Mouse (Mus musculus) small intestine, adult 2 months (tissue): ENCODE data around the gene Inpp4a.
A peak's percentile ranks its signal among the peaks of the same experiment; 100 is the strongest.

Experiments used
- CTCF ChIP-seq: fragments of 200-500 bp; IDR thresholded peaks from 2 replicates; pipeline ENCODE4 v1.5.1; 2012; ENCODE audit warnings: low read depth, mild to moderate bottlenecking, control low read depth, inconsistent platforms, low read length, moderate library complexity, mixed read lengths; ENCODE audit not compliant: insufficient replicate concordance, insufficient read length; ENCODE audit errors: extremely low read depth
- POLR2A ChIP-seq: fragments of 200-500 bp; IDR thresholded peaks from 2 replicates; pipeline ENCODE4 v1.6.1; 2012; ENCODE audit warnings: low read depth, mild to moderate bottlenecking, control low read depth, inconsistent platforms, low read length, moderate library complexity

DNA sequence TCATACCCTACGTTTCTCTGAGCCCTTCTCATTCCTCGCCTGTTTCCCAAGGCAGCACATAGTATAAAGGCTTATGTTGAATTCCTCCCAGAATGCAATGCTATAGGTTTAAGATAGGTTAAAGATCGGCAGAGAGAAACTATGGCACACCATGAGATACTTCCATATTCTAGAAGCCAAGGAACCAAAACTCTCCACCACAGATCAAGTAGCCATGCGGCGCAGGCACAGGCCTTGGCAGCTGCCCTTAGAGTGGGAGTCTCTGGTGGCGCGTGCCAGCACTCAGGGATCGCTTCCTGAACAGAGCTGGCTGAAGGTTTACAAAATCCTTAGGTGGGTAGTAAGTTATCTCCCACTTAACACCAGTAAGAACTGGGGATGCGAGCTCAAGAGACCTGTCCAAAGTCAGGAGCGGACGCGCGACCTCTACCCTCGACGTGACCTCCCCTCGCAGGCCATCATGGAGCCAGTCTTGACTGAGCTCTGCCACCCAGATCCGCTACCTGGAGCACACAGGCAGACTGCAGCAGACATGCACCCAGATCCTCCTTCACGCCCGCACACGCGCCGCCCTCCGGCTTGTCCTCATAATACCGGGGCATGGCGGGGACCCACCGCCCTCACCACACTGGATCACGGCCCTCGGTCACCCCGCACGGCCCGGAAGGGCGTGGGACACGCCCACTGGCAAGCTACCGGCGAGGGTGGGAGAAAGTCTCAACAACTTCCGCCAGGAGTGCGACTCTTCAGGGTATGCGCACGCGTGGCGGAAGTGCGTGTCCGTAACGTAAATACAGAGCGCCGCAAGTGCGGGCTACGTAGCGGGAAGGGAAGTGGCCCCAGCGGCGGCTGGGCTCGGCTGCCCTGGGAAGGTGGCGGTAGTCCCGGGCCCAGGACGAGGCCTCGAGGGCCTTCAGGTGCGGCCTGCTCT, 130.0 kb downstream of the Inpp4a start, which contains the start of the genes Coa5 and Unc50:
- no peak for TF ChIP-seq CTCF
- peak; percentile 92; the same call in 1 of the 2 replicates for TF ChIP-seq POLR2A
